Mouse (Mus musculus) kidney, postnatal 4 days (tissue): ENCODE measurements around the gene Nxpe5.
"Not testable (repeated sequence)": the region's sequence is repeated elsewhere in the genome, so short reads cannot be mapped to it uniquely, and the experiment has no call there.

ENCODE experiments used
- DNase-seq, 2 experiments: peaks; one replicate each; pipeline ENCODE4 v3.0.0; 2021; ENCODE audit warnings: mixed read lengths in 2 of 2

The Nxpe5 gene

DNA sequence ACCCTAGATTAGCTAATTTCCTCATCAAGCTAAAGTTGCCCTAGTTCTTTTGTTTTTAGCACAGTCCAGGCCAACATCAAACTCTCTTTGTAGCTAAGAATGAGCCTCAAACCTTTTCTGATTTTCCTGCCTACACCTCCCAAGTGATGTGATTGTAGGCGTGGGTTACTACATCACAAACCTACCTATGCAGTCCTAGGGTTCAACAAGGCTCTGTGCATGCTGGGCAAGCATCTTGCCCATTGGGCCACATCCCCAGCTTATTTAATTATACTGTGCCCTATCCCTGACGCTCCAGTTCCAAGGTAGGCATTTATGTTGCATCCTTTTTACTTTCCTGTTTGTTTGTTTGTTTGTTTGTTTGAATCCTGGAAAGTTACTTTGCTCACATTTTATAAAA, at the start of gene Nxpe5:
Gene Nxpe5, plus strand, starts transcription at position 199 of the 400 bp plus-strand sequence.
- DNase-seq: no peak

DNA sequence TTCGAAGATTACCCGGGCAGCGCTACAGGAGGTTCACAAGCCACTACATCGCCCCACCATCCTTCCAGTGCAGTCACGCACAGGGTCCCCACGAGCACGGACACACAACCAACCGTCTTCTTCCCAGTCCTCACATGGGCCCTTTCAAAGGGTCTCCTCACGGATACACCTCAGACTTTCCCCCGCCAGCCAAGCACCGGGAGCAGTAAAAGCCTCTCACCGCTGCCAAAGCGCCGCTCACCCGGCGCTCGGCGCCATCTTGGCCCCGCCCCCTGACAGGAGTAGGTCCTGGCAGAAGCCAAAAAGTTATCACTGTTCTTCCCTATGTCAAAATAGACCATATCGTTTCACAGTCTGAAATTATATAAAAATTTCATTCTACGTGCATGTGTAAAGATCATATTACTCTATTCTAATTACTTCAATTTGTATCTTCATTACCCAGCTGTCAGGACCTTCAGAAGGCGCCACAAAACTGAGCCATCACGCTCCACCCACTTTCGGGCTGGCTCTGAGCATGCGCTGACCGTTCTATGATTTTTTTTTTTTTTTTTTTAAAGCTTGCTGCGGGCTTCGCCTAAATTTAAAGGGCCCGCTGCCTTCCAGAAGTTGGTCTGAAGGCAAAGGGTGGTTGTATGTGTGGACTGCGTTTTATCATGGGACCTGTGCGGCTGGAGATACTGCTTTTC, 38.6 kb upstream of the Nxpe5 start, which contains the start of the genes Taf6 and Cnpy4:
Gene Taf6, minus strand, starts transcription at position 502 of the 689 bp plus-strand sequence.
Gene Cnpy4, plus strand, starts transcription at position 536 of the 689 bp plus-strand sequence.
- DNase-seq: peak; percentile 87 to 92

DNA sequence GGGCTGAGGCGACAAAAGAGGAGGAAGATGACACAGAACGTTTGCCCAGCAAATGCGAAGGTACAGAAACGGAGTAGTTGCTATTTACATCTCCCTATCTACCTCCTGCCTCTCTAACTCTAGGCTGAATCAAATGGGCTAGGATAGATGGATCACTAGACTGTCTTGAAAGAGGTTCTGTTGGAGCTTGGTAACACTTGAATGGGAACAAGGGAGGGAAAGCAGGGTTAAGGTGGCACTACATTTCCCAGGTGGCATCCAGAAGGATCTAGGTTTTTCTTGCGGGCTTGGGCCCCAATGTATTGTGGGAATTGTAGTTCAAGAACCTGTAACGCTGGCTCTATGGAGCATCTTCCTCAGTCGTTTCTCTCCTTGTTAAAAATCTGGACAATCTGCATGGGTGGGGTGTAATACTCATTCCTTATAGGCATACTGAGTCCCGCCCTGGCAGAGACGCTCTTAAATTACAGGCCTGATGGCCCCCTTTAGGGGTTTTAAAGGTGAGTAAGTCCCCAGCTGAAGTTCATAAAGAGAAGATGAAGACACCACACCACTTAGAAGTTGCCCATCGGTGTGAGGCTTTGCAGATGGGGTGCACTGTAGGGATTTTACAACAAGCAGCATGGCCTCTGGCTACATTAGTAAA, 37.9 kb upstream of the Nxpe5 start:
- DNase-seq: peak; percentile 65 to 78

DNA sequence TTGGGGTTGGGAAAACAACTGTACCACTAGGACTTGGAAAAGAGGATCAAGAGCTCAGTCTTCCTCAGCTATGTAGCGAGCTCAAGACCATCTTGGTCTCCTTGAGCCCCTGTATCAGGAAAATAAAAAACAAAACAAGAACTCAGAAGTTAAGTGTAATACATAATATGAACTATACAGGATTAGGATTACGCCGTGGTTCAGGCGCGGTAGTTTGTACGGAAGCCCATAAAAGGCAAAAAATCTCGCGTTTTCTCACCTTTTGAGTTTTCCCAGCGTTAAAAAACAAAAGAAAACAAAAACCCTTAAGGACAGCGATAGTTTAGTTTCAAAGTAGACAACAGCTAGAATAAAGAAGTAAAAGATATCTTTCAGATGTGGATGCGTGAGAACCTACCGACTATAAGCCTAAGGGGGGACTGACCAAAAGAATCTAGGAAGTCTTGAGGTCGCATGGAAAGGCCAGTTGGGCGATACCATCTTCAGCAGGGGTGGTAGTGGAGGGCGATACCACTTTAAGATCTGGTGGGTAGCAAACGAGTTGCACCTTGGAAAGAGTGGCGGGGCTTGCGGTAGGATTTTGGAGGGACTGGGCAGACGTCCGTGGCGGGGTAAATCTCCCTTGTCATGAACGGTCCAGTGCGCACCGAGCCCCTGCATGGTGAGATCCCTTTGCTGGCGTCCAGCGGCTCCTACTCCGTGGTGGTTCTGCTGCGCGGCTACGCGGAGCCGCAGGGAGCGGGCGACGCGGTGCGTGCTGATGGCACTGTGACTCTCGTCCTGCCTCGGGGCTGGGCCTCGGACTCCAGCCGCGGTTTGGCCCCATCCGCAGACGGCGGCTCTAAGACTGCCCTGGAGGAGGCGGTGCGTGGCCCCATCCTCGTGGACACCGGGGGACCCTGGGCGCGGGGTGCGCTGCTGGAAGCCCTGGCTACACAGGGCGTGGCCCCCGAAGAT, 31.6 kb upstream of the Nxpe5 start, which contains the start of gene Mblac1:
Gene Mblac1, plus strand, starts transcription at position 544 of the 957 bp plus-strand sequence.
- peak; percentile 89 to 91 for DNase-seq

DNA sequence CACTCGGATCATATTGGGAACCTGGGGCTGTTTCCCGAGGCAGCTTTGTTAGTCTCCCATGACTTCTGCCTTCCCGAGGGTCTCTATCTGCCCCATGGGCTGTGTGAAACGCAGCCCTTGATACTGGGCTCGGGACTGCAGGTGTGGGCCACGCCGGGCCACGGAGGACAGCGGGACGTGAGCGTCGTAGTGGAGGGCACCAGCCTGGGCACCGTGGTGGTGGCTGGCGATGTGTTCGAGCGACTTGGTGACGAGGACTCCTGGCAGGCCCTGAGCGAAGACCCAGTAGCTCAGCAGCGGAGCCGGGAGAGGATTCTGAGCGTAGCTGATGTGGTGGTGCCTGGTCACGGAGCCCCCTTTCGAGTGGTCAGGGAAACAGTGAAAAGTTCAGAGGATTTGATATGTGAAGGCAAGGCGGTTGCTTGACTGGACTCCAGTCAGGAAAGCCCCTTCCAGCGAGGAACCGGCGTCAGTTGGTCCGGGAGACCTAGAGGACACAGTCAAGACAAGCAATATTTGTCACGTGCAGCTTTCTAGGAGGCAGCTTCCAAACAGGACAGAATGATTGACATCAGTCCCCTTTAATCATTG, 30.8 kb upstream of the Nxpe5 start:
- DNase-seq: peak; percentile 56 to 72

DNA sequence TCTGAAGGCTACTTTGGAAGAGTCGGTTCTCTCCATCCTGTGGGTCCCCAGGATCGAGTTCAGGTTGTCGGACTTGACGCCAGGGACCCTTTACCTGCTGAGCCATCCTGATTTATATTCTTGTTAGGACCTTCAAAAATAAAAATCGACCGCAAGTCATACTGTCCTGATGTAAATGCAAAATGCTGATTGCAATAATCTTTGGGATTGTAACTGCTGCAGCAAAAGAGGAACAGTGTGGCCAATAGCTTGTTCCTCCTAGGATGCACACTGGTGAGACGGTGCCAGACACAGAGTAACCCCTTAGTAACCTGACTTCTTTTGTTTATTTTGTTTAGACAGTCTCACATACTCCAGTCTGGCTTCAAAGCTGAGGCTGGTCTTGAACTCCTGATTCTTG, 30.2 kb upstream of the Nxpe5 start:
- DNase-seq: no peak

DNA sequence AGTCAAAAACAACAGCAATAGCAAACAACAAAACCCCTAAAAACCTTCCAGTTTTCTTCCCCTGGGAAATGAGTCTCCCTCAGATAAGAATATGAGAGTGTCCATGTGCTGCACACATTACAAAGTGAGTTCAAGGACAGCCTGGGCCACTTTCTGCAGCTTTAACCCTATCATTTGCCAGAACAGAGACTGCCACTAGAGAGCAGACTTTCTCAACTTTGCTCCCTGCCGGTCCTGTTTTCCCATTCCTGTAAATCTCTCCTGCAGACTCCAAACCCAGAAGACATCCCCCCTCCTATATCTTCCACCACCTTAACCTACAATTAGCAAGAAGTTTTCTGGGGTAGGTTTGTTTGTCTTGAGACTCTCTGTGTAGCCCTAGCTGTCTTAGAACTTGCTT, 26.1 kb upstream of the Nxpe5 start:
- DNase-seq: peak in 1 of 2 experiments; percentile 25

DNA sequence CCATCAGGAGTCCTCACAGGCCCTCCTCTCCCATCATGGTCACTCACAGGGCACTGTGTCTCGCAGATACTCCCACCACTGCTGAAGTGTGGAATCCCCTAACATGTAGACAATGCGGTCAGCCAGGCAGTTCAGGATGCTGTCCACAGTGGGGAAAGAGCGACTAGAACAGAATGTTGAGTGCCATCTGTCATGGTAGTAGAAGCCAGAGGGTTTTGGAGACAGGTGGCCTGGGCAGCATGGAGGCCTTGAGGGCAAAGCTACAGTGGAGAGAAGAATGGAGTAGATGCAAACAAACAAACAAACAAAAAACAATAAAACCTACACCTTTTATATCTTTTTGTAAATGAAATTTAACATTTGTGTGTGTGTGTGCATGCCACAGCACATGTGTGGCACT, 23.6 kb upstream of the Nxpe5 start:
- no peak for DNase-seq

DNA sequence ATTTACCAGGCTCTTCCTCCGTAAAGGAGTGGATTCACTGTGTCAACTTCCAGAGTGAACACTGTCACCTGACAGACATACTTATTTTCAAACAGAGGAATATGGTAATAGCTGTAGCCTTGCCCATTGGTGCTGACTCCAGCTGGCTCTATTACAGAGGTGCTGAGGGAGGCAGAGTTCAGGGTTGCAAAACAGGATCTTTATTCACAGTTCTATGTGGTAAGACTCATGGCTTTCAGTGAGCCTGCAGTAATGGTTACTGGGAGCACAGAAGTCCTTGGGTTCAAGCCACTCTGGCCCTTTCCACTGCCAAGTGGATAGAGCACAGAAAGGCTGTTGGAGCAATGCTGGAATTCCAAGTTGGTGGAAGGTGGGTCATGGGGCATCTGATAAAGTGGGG, 18.4 kb upstream of the Nxpe5 start:
- no peak for DNase-seq

DNA sequence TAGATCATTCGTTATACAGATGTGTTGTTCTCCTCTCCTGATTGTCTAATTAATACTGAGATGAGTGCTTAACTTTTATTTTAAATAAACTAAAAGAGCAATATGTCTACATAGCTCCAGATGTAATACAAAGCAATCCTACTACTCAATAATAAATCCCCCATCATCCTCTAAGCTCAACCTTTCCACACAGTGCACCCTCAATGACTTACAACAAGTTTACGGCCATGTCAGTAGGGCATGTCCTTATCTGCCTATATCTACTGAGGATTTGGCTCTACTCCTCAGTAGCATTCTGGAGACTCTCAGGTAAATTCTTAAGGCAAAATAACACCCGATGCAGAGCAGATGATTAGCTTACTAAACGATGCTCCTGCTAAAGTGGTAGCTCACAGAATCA, 17.8 kb upstream of the Nxpe5 start:
- no peak for DNase-seq

DNA sequence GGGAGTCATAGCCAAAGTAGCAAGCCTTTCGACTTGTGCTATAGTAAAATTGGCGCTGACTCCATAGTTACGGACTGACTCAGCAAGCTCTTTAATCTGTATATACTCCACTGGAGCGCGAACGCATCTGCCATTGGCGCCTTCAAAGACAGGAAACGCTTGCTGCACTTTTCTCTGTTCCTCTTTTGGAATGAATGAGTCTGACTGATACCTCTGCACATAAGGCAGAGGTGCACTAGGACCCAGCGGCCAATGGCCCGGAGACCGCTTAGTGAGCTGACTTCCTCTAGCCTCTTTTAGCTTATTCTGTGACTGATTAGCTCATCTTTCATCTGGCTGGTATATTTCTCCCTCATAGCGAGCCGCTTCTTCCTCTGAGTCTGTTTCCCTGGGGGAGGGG, 9.1 kb upstream of the Nxpe5 start:
- DNase-seq: not testable (repeated sequence)

DNA sequence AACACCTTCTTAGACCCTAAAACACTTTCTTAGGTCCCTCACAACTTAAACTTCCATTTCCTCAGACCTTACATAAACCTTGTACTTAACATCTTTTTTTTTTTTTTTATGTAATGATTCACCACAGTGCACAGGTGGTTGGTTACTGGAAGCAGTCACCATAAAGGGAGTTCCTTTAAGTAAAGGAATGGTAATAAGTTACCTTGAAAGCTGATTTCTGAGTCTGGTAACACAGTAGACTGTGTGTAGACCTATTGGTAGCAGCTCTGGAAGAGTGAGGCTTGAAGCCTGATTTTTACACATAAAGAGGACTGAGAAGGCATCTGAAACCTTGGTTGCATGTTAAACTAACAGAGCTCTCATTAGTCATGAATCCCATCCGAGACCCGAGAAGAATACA, 5.8 kb upstream of the Nxpe5 start:
- DNase-seq: no peak

DNA sequence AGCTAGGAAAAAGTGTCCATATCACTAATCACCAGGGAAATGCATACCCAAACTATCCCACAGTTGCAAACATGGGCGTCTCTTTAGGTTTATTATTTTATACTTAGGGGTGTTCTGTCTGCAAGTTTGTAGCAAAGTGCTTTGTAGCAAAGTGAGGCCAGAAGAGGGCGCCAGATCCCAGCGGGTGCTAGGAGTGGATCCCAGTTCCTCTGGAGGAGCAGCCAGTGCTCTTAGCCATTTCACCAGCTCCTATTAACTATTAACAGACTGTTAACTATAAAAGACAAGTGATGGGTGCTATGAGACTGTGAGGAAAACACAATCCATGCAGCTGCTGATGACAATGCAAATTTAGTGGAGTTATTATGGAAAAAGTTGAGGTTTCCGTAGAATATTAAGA, 3.6 kb upstream of the Nxpe5 start:
- peak; percentile 97 to 98 for DNase-seq

DNA sequence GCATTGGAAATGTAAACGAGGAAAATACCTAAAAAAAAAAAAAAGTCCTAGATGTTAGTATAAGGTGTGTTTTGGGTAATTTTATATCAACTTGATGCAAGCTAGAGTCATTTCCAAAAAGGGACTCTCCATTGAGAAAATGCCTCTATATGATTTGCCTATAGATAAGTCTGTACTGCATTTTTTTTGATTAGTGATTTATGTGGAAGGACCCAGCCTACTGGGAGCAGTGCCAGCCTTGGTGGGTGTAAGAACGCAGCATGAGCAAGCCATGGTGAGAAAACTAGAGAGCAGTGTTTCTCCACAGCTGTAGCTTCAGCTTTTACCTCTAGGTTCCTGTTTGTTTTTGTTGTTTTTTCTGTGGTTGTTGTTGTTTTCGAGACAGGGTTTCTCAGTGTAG, 2.4 kb upstream of the Nxpe5 start:
- peak in 1 of 2 experiments; percentile 19 for DNase-seq

DNA sequence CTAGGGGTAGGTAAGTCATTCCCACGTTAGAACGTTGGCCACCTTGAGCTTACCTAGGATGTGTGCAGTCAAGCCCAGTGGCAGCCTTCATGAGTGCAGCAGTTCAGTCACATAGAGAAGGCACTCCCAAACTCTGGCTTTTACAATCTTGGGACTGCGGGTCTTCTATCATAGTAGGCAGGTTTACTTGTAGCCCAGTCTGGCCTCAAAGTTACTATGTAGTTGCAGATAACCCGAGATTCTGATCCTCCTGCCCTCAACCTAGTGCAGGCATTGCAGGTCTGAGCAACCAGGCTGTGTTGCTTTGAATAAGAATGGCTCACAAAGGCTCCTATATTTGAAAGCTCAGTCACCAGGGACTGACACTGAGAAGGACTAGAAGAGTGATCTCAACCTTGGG, 793 bp downstream of the Nxpe5 start:
- no peak for DNase-seq

DNA sequence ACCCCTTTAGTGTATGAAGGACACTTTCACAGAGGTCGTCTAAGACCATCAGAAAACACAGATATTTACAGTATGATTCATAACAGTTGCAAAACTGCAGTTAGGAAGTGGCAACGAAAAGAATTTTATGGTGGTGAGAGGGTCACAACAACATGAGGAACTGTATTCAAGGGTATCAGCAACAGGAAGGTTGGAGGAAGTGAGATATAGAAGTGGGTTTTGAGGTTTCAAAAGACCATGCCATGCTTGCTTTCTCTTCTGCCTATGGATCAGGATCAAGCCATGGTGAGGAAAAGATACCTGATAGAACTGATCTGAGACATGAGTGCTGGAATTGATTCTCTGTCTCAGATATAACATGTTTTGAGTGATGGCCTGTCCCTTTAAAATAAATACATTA, 1.7 kb downstream of the Nxpe5 start:
- DNase-seq: no peak

DNA sequence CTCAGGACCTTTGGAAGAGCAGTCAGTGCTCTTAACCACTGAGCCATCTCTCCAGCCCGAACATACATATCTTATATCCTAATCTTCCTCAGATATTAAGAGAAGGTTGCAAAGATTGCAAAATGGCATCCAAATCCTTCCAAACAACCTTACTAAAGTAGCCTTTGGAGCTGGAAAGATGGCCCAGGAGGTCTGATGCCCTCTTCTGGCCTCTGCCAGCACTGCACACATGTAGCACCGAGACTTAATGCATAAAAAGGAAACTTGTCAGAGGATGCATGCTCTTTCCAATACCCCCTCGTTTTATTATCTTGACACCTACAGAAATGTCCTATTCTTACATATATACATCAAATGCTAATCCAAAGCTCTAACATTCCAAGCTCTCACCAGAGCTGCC, 2.3 kb downstream of the Nxpe5 start:
- peak; percentile 74 to 77 for DNase-seq

DNA sequence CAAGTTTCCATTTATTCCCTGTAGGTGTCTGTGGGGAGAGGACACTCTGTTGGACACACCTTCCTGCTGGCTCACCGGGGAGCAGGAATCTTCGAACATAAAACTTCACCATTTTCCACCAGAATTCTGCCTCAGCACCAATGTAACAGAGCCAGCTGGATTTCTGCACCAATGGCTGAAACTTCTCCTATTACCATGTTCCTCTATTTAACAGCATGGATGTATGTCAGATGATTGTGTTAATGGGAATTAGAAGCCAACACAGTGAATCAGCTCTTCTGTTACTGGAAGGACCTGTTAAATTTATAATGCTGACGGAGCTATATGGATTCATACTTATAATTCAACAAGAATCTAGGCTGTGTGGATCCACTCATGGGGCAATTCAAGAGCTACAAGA, 3.8 kb downstream of the Nxpe5 start:
- DNase-seq: no peak

DNA sequence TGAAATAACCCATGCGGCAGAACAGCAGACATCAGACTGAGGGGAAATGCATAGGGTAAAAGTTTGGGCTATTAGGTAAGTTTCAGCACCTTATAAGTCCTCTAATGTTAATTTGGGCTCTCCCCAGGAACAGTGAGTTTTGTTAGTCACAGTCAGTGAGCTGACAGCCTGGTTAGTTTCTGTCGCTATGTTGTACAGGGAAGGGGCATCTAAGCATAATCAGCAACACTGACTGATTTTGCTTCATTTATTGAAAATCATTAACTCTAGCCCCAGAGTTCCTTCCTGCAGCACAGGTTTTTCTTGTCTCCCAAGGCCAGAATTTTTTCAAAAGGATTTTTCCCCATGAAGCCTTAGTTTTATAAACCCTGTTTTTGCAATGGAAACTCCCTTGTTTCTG, 8.1 kb downstream of the Nxpe5 start:
- DNase-seq: no peak

DNA sequence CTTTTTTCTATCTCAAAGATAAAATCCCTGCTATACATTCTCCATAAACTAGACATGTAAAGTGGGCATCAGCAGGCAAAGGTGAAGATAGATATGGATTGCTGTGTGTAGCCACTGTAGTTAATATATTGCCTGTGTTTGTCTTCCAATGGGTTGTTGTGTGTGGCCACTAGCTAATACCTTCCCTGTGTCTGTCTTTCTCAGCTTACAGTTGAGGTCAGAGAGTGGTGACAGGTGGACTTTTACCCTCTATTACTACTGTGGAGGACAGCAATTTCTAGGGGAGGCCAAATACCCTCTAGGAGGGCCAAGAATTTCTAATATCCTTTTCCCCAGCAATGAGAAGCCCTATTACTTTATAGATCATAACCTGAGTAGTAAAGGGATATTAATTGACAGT, 8.5 kb downstream of the Nxpe5 start:
- DNase-seq: no peak

DNA sequence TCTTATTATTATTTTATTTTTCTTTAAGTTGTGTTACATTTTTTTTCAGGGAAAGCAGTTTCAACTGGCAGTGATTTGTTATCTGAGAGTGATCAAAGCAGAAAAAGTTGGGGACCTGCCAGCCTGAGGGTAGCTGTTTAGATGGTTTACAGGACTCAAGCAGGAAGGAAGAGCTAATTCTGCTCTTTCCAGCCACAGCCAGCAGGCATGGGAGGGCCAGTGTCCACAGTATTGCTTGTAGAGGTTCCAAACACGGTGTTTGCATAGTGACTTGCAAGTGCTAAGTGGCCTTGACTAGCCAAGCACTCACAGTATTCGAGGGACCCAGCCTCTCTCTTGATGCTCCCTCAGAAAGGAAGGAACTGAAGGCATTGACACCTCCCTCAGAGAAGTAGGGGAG, 15.8 kb downstream of the Nxpe5 start:
- DNase-seq: no peak

DNA sequence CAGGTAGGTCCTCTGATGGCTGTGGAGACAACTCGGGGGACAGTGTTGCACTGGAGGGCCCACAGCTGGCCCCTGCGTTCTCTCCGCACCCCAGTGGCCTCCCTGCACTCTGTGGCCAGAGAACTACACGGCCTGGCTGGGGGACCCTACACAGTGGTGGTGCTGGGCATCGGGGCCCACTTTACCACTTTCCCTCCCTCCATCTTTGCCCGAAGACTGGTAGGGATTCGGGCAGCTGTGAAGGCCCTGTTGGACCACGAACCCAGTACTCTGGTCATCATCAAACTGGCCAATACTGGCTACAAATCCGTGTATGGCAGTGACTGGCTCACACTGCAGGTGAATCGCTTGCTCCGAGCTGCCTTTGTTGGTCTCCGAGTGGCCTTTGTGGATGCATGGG, 25.4 kb downstream of the Nxpe5 start:
- no peak for DNase-seq

DNA sequence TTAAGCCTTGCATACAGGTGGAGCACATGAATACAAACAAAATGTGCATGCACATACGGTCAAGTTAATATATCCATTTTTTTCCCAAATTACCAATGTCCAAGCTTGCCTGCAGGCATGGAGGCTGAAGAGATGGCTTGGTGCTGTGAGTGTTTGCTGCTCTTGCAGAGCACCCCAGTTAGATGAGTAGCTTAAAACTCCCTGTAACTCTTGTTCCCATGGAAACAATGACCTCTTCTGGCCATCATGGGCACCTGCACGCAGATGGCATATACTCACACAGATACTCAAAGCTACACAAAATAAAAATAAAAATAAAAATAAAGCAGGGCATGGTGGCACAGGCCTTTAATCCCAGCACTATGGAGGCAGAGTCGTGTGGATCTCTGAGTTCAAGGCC, 27.4 kb downstream of the Nxpe5 start:
- DNase-seq: no peak
